Mouse (Mus musculus) heart, adult 2 months (tissue): Measurements from ENCODE around the gene Cib4.

ENCODE experiments used
- CTCF ChIP-seq: fragments of 200-600 bp; IDR thresholded peaks from 2 replicates; pipeline ENCODE4 v1.8.1; 2022; ENCODE audit warnings: antibody characterized with exemption, mild to moderate bottlenecking, moderate library complexity
- EP300 ChIP-seq: fragments of 200-500 bp; IDR thresholded peaks from 2 replicates; pipeline ENCODE4 v1.6.1; 2011; ENCODE audit warnings: low read depth, low read length, control low read depth; ENCODE audit not compliant: insufficient read depth

DNA sequence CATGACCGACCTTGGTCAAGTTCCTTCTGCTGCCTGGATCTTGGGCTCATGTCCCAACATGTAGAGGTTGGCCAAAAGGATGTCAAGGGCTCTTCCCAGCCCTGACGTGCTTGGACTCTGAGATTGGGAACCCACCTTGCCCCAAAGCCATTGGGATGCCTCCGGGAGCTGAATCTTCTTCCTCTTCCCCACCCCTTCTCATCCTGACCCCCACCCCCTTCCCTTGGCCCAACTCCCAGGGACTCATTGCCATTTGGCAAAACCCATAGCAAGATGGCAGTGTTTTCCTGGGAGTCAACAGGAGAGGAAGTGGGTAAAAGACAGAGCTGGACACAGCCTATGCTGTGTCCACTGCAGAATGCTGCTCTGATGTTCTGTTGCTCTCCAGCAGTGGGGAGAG, 43.9 kb upstream of the Cib4 start:
- TF ChIP-seq CTCF (no peak), EP300 (0 out of 2 replicates have a peak, but pooled peaks have one; percentile 5)
